Mouse (Mus musculus) kidney, postnatal 0 days (tissue): ENCODE data around the gene Arid3a. TPM values are rescaled to one million over a fixed set of nuclear protein-coding genes. Genes with fewer than 3 reads are reported as not detected.

Experiments
- ATAC-seq: fragments of 200-750 bp; cut with Nextera tagmentation; replicated peaks from 2 replicates; pipeline ENCODE4 v1.8.0; 2017; ENCODE audit warnings: low read depth, moderate number of reproducible peaks, moderate TSS enrichment, moderate library complexity; ENCODE audit not compliant: low FRiP score
- DNase-seq: peaks from one replicate; pipeline ENCODE4 v3.0.0-alpha.2; 2016; ENCODE audit warnings: low spot score
- H3K27ac ChIP-seq: fragments of 300-500 bp; sonication (generic); 2 replicates; pipeline ENCODE4 v1.5.1; 2014; ENCODE audit warnings: mild to moderate bottlenecking
- H3K27me3 ChIP-seq: fragments of 300-500 bp; sonication (generic); 2 replicates; pipeline ENCODE4 v1.6.1; 2014; ENCODE audit warnings: low read length, mixed read lengths; ENCODE audit not compliant: insufficient read depth
- H3K36me3 ChIP-seq: fragments of 300-500 bp; sonication (generic); 2 replicates; pipeline ENCODE4 v1.6.1; 2014; ENCODE audit warnings: low read length, mixed read lengths; ENCODE audit not compliant: insufficient read depth
- H3K4me1 ChIP-seq: fragments of 300-500 bp; sonication (generic); replicated peaks from 2 replicates; pipeline ENCODE4 v1.6.1; 2014; ENCODE audit warnings: antibody characterized with exemption, low read length, mixed read lengths; ENCODE audit not compliant: insufficient read depth
- H3K4me2 ChIP-seq: fragments of 300-500 bp; sonication (generic); 2 replicates; pipeline ENCODE4 v1.6.1; 2014; ENCODE audit warnings: mild to moderate bottlenecking, low read length, moderate library complexity, mixed read lengths
- H3K4me3 ChIP-seq: fragments of 300-500 bp; sonication (generic); replicated peaks from 2 replicates; pipeline ENCODE4 v1.5.1; 2014; ENCODE audit warnings: low read depth, low read length
- H3K9ac ChIP-seq: fragments of 300-500 bp; sonication (generic); 2 replicates; pipeline ENCODE4 v1.6.1; 2014; ENCODE audit warnings: low read depth, low read length
- H3K9me3 ChIP-seq: fragments of 300-500 bp; sonication (generic); replicated peaks from 2 replicates; pipeline ENCODE4 v1.6.1; 2016; ENCODE audit warnings: low read length, inconsistent platforms, mixed read lengths
- CTCF ChIP-seq: IDR thresholded peaks from 2 replicates; pipeline ENCODE4 v1.5.1; 2016; ENCODE audit warnings: antibody characterized with exemption, low read depth, mild to moderate bottlenecking, moderate library complexity
- WGBS: fragments of 180-500 bp; shearing (Covaris S2); extraction: QIAGEN DNeasy Blood & Tissue Kit; methylation state at CpG from one replicate; pipeline ENCODE4 v1.1.7; 2014; 5-methylcytosine and 5-hydroxymethylcytosine counted together
- polyA plus RNA-seq: library from polyadenylated mRNA; unstranded; fragments of >200 nt; fragmentation: Nextera tagmentation; extraction: Ambion mirVana; gene quantifications from 2 replicates; pipeline ENCODE4 v1.2.1, GENCODE M21; 2015

Arid3a gene
- polyA plus RNA-seq, 1 experiment from 2014 or later: 4.1 TPM

- DNase-seq (peak; percentile 25), ATAC-seq (no peak)
- no peak; the same call in 1 of the 2 replicates for TF ChIP-seq CTCF
- peaks cover 14% of the 10 kb centered on the region for H3K4me1 ChIP-seq
- H3K9ac ChIP-seq: no peak overlapping the region
- peaks cover 39% of the 10 kb centered on the region for H3K36me3 ChIP-seq
- H3K4me3 ChIP-seq: no peak overlapping the region
- H3K27ac ChIP-seq: no peak overlapping the region
- no peak overlapping the region for H3K4me2 ChIP-seq
- 17% methylated on average over 3 of the region's 3 CpGs for WGBS
- no peaks in the 10 kb centered on the region for H3K27me3 ChIP-seq
- no peaks in the 10 kb centered on the region for H3K9me3 ChIP-seq
Observed at GRCm38 (mm10) chr10:79969124-79969568, 42.3 kb downstream of the Arid3a start.

- Histone ChIP-seq H3K4me1 (peaks cover 14% of the 10 kb centered on the region), H3K9ac (peak within 1 kb of the TSS; percentile 44), H3K4me2 (peak within 1 kb of the TSS; percentile 76), H3K4me3 (peak within 1 kb of the TSS; percentile 38), H3K9me3 (no peaks in the 10 kb centered on the region), H3K27me3 (no peaks in the 10 kb centered on the region), H3K27ac (no peak within 1 kb of the TSS), H3K36me3 (peaks cover 34% of the 10 kb centered on the region)
- ATAC-seq (no peak), DNase-seq (no peak)
- 7% methylated on average over 47 of the region's 47 CpGs for WGBS
- no peak for TF ChIP-seq CTCF
Observed at GRCm38 (mm10) chr10:79970415-79971182, 43.8 kb downstream of the Arid3a start, which contains the start of gene Grin3b. Grin3b (plus strand) TSS chr10:79970715.

GRCm38 (mm10) chr10:79971183-79971497, 44.3 kb downstream of the Arid3a start:
- no peak for TF ChIP-seq CTCF
- no peak overlapping the region for H3K27ac ChIP-seq
- H3K36me3 ChIP-seq: peaks cover 34% of the 10 kb centered on the region
- 4% methylated on average over 21 of the region's 21 CpGs for WGBS
- no peaks in the 10 kb centered on the region for H3K9me3 ChIP-seq
- peak overlapping the region; percentile 76 for H3K4me2 ChIP-seq
- H3K27me3 ChIP-seq: no peaks in the 10 kb centered on the region
- peak overlapping the region; percentile 38 for H3K4me3 ChIP-seq
- peak overlapping the region; percentile 44 for H3K9ac ChIP-seq
- peaks cover 14% of the 10 kb centered on the region for H3K4me1 ChIP-seq
- ATAC-seq: no peak
- peak; percentile 14 for DNase-seq

GRCm38 (mm10) chr10:79972831-79973230, 46.0 kb downstream of the Arid3a start:
- ATAC-seq: no peak
- Histone ChIP-seq H3K4me3 (no peak overlapping the region), H3K9ac (no peak overlapping the region), H3K27me3 (no peaks in the 10 kb centered on the region), H3K9me3 (no peaks in the 10 kb centered on the region), H3K27ac (no peak overlapping the region), H3K4me2 (no peak overlapping the region), H3K36me3 (peaks cover 34% of the 10 kb centered on the region), H3K4me1 (peaks cover 14% of the 10 kb centered on the region)
- no peak for TF ChIP-seq CTCF
- no peak for DNase-seq
- 52% methylated on average over 14 of the region's 14 CpGs for WGBS

GRCm38 (mm10) chr10:79974087-79974486, 47.2 kb downstream of the Arid3a start:
- no peak overlapping the region for H3K4me2 ChIP-seq
- DNase-seq: no peak
- no peak overlapping the region for H3K9ac ChIP-seq
- WGBS: 87% methylated on average over 21 of the region's 21 CpGs
- no peaks in the 10 kb centered on the region for H3K9me3 ChIP-seq
- no peak overlapping the region for H3K4me3 ChIP-seq
- no peak overlapping the region for H3K27ac ChIP-seq
- peaks cover 38% of the 10 kb centered on the region for H3K36me3 ChIP-seq
- no peak for ATAC-seq
- H3K27me3 ChIP-seq: no peaks in the 10 kb centered on the region
- peaks cover 14% of the 10 kb centered on the region for H3K4me1 ChIP-seq
- TF ChIP-seq CTCF: no peak

GRCm38 (mm10) chr10:79974668-79975067, 47.8 kb downstream of the Arid3a start:
- Histone ChIP-seq H3K27ac (no peak overlapping the region), H3K9me3 (no peaks in the 10 kb centered on the region), H3K27me3 (no peaks in the 10 kb centered on the region), H3K4me3 (no peak overlapping the region), H3K4me2 (no peak overlapping the region), H3K36me3 (peaks cover 42% of the 10 kb centered on the region), H3K9ac (no peak overlapping the region), H3K4me1 (peaks cover 11% of the 10 kb centered on the region)
- no peak for TF ChIP-seq CTCF
- no peak for ATAC-seq
- 75% methylated on average over 8 of the region's 8 CpGs for WGBS
- DNase-seq: no peak
